Mouse (Mus musculus) A20 (cell line): ENCODE data around the gene Psme2b.

Source experiments
- DNase-seq: peaks from one replicate; pipeline ENCODE4 v3.0.0-alpha.2; 2011; ENCODE audit warnings: low read depth, low spot score

Psme2b gene

GRCm38 (mm10) chr11:48901567-48901930, 44.4 kb downstream of the Psme2b start:
- peak; percentile 46 for DNase-seq

GRCm38 (mm10) chr11:48900654-48901566, 45.1 kb downstream of the Psme2b start:
- DNase-seq, result peak; percentile 66

- DNase-seq, result no peak
These were observed 47.1 kb downstream of the Psme2b start for GRCm38 (mm10) chr11:48898812-48899431.
